Mouse (Mus musculus): ENCODE measurements around the gene Fbxo2. TPM values are rescaled to one million over a fixed set of nuclear protein-coding genes. Genes with fewer than 3 reads are reported as not detected.

Gene Fbxo2
- polyA plus RNA-seq, 1 experiment from 2014 or later, result 5.4 TPM

DNA sequence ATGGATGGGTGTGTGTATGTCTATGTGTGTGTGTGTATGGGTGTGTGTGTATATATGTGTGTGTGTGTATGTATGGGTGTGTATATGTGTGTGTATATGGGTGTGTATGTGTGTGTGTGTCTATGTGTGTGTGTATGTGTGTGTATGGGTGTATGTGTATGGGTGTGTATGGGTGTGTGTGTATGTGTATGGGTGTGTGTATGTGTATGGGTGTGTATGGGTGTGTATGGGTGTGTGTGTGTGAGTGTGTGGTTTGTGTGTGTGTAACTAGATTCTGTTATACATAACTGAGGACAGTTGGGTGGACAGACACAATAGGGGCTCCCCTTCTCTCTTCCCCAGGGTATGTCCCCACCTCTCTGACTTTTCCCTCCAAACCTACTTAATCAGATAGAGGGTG is 34.0 kb downstream of the Fbxo2 start:
- Histone ChIP-seq H3K4me1 (ENCODE audit: control insufficient read depth, insufficient read depth, low read length) (no peaks in the 10 kb centered on the region), H3K36me3 (ENCODE audit: control insufficient read depth, insufficient read depth, low read length) (no peaks in the 10 kb centered on the region), H3K27me3 (replicated peaks; ENCODE audit: control insufficient read depth, insufficient read depth, low read length) (no peaks in the 10 kb centered on the region), H3K27ac (replicated peaks; ENCODE audit: low read depth, low read length) (no peak overlapping the region), H3K9ac (ENCODE audit: low read depth, low read length) (no peak overlapping the region), H3K9me3 (ENCODE audit: control insufficient read depth, low read length) (no peaks in the 10 kb centered on the region), H3K4me2 (ENCODE audit: low read depth, low read length) (no peak overlapping the region), H3K4me3 (ENCODE audit: low read depth, low read length) (no peak overlapping the region)
- no peak for DNase-seq (ENCODE audit: low spot score)
- ATAC-seq (ENCODE audit: low read depth), result no peak

DNA sequence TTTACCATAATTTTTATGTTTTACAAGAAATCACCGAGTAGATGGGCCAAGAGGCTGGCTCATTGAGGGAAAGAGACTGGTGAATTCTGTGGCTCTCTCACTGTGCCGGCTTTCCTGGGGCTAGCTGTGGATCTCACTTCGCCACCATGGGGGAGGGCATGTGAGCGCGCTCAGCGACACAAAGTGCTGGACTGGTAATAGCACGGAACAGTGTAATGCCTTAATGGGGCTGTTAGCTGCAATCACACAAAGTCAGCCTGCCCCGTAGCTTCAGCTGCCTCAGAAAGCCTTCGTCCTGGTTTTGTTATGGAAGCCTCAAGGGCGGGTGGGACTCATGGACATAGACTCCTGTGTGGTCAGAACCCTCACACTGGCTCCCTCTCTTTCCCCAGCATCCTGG is 38.3 kb downstream of the Fbxo2 start:
- Histone ChIP-seq H3K27ac (replicated peaks; ENCODE audit: low read depth, low read length) (no peak overlapping the region), H3K4me1 (ENCODE audit: control insufficient read depth, insufficient read depth, low read length) (no peaks in the 10 kb centered on the region), H3K9me3 (ENCODE audit: control insufficient read depth, low read length) (no peaks in the 10 kb centered on the region), H3K27me3 (replicated peaks; ENCODE audit: control insufficient read depth, insufficient read depth, low read length) (no peaks in the 10 kb centered on the region), H3K9ac (ENCODE audit: low read depth, low read length) (no peak overlapping the region), H3K4me2 (ENCODE audit: low read depth, low read length) (no peak overlapping the region), H3K4me3 (ENCODE audit: low read depth, low read length) (no peak overlapping the region), H3K36me3 (ENCODE audit: control insufficient read depth, insufficient read depth, low read length) (no peaks in the 10 kb centered on the region)
- WGBS, result 34% methylated on average over 10 of the region's 10 CpGs
- no peak for ATAC-seq (ENCODE audit: low read depth)
- no peak for DNase-seq (ENCODE audit: low spot score)

- H3K4me2 ChIP-seq (ENCODE audit: low read depth, low read length), result no peak overlapping the region
- no peak overlapping the region for H3K9ac ChIP-seq (ENCODE audit: low read depth, low read length)
- H3K4me3 ChIP-seq (ENCODE audit: low read depth, low read length), result no peak overlapping the region
- no peak for ATAC-seq (ENCODE audit: low read depth)
- H3K27ac ChIP-seq (replicated peaks; ENCODE audit: low read depth, low read length), result no peak overlapping the region
- no peaks in the 10 kb centered on the region for H3K4me1 ChIP-seq (ENCODE audit: control insufficient read depth, insufficient read depth, low read length)
- no peaks in the 10 kb centered on the region for H3K9me3 ChIP-seq (ENCODE audit: control insufficient read depth, low read length)
- WGBS, result 94% methylated on average over 2 of the region's 2 CpGs
- H3K36me3 ChIP-seq (ENCODE audit: control insufficient read depth, insufficient read depth, low read length), result no peaks in the 10 kb centered on the region
- no peak for DNase-seq (ENCODE audit: low spot score)
- no peaks in the 10 kb centered on the region for H3K27me3 ChIP-seq (replicated peaks; ENCODE audit: control insufficient read depth, insufficient read depth, low read length)
These were observed 43.1 kb downstream of the Fbxo2 start for GRCm38 (mm10) chr4:148203557-148203956.

- H3K4me3 ChIP-seq (ENCODE audit: low read depth, low read length), result no peak overlapping the region
- H3K9ac ChIP-seq (ENCODE audit: low read depth, low read length), result no peak overlapping the region
- no peak overlapping the region for H3K4me2 ChIP-seq (ENCODE audit: low read depth, low read length)
- H3K36me3 ChIP-seq (ENCODE audit: control insufficient read depth, insufficient read depth, low read length), result no peaks in the 10 kb centered on the region
- ATAC-seq (ENCODE audit: low read depth) (no peak), DNase-seq (ENCODE audit: low spot score) (no peak)
- no peaks in the 10 kb centered on the region for H3K27me3 ChIP-seq (replicated peaks; ENCODE audit: control insufficient read depth, insufficient read depth, low read length)
- no peak overlapping the region for H3K27ac ChIP-seq (replicated peaks; ENCODE audit: low read depth, low read length)
- H3K4me1 ChIP-seq (ENCODE audit: control insufficient read depth, insufficient read depth, low read length), result no peaks in the 10 kb centered on the region
- H3K9me3 ChIP-seq (ENCODE audit: control insufficient read depth, low read length), result no peaks in the 10 kb centered on the region
- WGBS, result 56% methylated on average over 15 of the region's 15 CpGs
These were observed 43.8 kb downstream of the Fbxo2 start for GRCm38 (mm10) chr4:148204061-148204872.

- Histone ChIP-seq H3K4me3 (ENCODE audit: low read depth, low read length) (no peak overlapping the region), H3K9me3 (ENCODE audit: control insufficient read depth, low read length) (0 out of 2 replicates have a peak, but pooled peaks cover under 1% of the 10 kb centered on the region), H3K27ac (replicated peaks; ENCODE audit: low read depth, low read length) (no peak overlapping the region), H3K4me1 (ENCODE audit: control insufficient read depth, insufficient read depth, low read length) (no peaks in the 10 kb centered on the region), H3K4me2 (ENCODE audit: low read depth, low read length) (no peak overlapping the region), H3K27me3 (replicated peaks; ENCODE audit: control insufficient read depth, insufficient read depth, low read length) (no peaks in the 10 kb centered on the region), H3K36me3 (ENCODE audit: control insufficient read depth, insufficient read depth, low read length) (no peaks in the 10 kb centered on the region), H3K9ac (ENCODE audit: low read depth, low read length) (no peak overlapping the region)
- DNase-seq (ENCODE audit: low spot score) (no peak), ATAC-seq (ENCODE audit: low read depth) (no peak)
- WGBS, result 68% methylated on average over 6 of the region's 6 CpGs
These were observed 44.4 kb downstream of the Fbxo2 start for GRCm38 (mm10) chr4:148204873-148205232.

GRCm38 (mm10) chr4:148214460-148215136 is 54.2 kb downstream of the Fbxo2 start:
- DNase-seq (ENCODE audit: low spot score) (no peak), ATAC-seq (ENCODE audit: low read depth) (no peak)
- Histone ChIP-seq H3K27ac (replicated peaks; ENCODE audit: low read depth, low read length) (no peak overlapping the region), H3K27me3 (replicated peaks; ENCODE audit: control insufficient read depth, insufficient read depth, low read length) (peaks cover 11% of the 10 kb centered on the region), H3K4me3 (ENCODE audit: low read depth, low read length) (no peak overlapping the region), H3K36me3 (ENCODE audit: control insufficient read depth, insufficient read depth, low read length) (no peaks in the 10 kb centered on the region), H3K9ac (ENCODE audit: low read depth, low read length) (no peak overlapping the region), H3K9me3 (ENCODE audit: control insufficient read depth, low read length) (0 out of 2 replicates have a peak, but pooled peaks cover 5% of the 10 kb centered on the region), H3K4me1 (ENCODE audit: control insufficient read depth, insufficient read depth, low read length) (no peaks in the 10 kb centered on the region), H3K4me2 (ENCODE audit: low read depth, low read length) (no peak overlapping the region)
- WGBS, result 49% methylated on average over 5 of the region's 5 CpGs

DNA sequence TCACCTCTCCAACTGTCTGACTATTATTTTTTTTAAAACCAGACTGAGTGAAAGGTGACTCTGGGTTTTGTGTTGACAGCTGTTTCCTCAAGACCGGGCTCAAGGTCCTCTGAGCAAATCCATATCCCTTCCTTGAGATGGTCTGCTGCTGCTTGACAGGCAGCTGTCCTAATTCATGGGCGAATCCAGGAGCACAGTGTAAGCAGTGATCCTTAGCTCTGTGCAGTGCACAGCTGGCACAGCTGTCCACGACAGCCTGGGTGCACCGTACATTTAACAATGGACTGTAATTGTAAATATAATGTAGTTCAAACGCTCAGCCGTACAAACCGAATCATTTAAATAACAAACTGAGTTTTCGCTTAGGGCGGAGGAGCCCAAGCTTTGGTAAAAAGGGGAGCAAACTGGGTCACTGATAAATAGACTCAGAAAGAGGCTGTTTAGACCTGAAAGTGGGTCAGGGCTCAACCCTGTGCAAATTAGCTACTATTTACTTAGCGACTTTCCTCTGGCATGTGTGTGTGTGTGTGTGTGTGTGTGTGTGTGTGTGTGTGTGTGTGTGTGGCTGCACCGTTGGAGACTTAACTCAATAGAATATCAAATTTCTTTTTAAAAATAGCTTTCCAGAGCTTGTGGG is 55.0 kb downstream of the Fbxo2 start:
- H3K9me3 ChIP-seq (ENCODE audit: control insufficient read depth, low read length), result no peaks in the 10 kb centered on the region
- no peak overlapping the region for H3K4me2 ChIP-seq (ENCODE audit: low read depth, low read length)
- H3K27me3 ChIP-seq (replicated peaks; ENCODE audit: control insufficient read depth, insufficient read depth, low read length), result peaks cover 16% of the 10 kb centered on the region
- no peak for DNase-seq (ENCODE audit: low spot score)
- 35% methylated on average over 11 of the region's 11 CpGs for WGBS
- no peak overlapping the region for H3K27ac ChIP-seq (replicated peaks; ENCODE audit: low read depth, low read length)
- no peaks in the 10 kb centered on the region for H3K4me1 ChIP-seq (ENCODE audit: control insufficient read depth, insufficient read depth, low read length)
- H3K36me3 ChIP-seq (ENCODE audit: control insufficient read depth, insufficient read depth, low read length), result no peaks in the 10 kb centered on the region
- no peak overlapping the region for H3K4me3 ChIP-seq (ENCODE audit: low read depth, low read length)
- H3K9ac ChIP-seq (ENCODE audit: low read depth, low read length), result no peak overlapping the region
- peak; percentile 53; the same call in 1 of the 2 replicates for ATAC-seq (ENCODE audit: low read depth)

Measured in embryonic facial prominence, embryonic 14.5 days (tissue).